Mouse (Mus musculus) ES-E14 (cell line): ENCODE data around the gene Pou2f3.

Experiments
- CHD2 ChIP-seq: IDR thresholded peaks from 2 replicates; pipeline ENCODE4 v1.6.1; 2014; ENCODE audit warnings: mild to moderate bottlenecking, low read depth, low read length, inconsistent platforms
- HCFC1 ChIP-seq: IDR thresholded peaks from 2 replicates; pipeline ENCODE4 v1.6.1; 2012; ENCODE audit warnings: low read length, inconsistent platforms, borderline replicate concordance; ENCODE audit not compliant: insufficient read depth
- MAFK ChIP-seq: IDR thresholded peaks from 2 replicates; pipeline ENCODE4 v1.6.1; 2014; ENCODE audit warnings: mild to moderate bottlenecking, low read depth, low read length, inconsistent platforms; ENCODE audit not compliant: insufficient read depth
- ZC3H11A ChIP-seq: IDR thresholded peaks from 2 replicates; pipeline ENCODE4 v1.6.1; 2012; ENCODE audit warnings: low read depth, mild to moderate bottlenecking, inconsistent platforms, low read length, borderline replicate concordance
- ZNF384 ChIP-seq: IDR thresholded peaks from 2 replicates; pipeline ENCODE4 v1.6.1; 2012; ENCODE audit warnings: low read depth, low read length, inconsistent platforms

DNA sequence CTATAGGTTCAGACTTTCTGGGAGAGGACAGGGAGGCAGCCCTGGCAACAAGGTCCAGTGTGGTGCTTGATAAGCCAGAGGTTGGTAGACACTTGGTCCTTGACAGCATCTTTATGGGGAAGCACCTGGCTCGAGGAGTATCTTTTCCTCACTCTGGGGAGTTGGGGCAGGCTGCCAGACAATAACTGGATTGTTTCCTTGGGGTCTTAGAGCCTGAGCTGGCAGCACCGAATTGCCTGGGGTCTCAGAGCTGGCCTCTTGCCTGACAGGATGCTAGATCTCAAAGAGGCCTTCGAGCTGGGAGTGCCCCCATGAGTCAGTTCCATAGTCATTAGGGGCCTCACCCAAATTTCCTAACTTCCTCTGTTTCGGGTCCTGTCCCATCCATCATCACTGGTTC is 31.1 kb upstream of the Pou2f3 start:
- TF ChIP-seq ZNF384: no peak
- no peak for TF ChIP-seq HCFC1
- no peak for TF ChIP-seq ZC3H11A
- no peak for TF ChIP-seq CHD2
- no peak for TF ChIP-seq MAFK
